Mouse (Mus musculus) adrenal gland (tissue): Measurements from ENCODE around the gene Cdh24.
"Not testable (repeated sequence)": the region's sequence is repeated elsewhere in the genome, so short reads cannot be mapped to it uniquely, and the experiment has no call there.

Source experiments
- intact Hi-C: fragments of 180-260 bp; cut with DNase I; formaldehyde crosslinking; loops from one replicate; pipeline ENCODE4 v1.15.1; 2025

The Cdh24 gene

GRCm38 (mm10) chr14:54644294-54644693, 3.1 kb upstream of the Cdh24 start:
- intact Hi-C loops = loop anchor here (5.0 kb wide), 1 partner anchor 77 kb away; no protein-coding TSS in a partner anchor

DNA sequence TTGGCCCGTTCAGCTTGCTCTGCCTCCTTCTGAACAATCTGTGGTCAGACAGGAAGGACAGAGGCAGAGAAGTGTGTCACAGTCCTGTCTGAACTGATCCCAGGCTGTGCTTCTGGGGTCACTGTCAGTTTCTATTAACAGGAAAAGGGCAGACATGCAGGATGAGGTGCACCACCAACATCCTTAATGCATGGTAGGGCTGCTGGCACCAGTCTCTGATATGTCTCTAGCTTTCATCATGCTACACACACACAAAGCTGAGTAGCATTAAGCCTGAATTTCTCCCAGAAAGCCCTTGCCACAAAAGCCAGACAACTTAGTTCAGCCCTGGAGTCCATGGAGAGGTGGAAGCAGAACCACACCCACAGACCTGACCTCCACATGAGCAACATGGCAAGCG, 1.8 kb upstream of the Cdh24 start:
- intact Hi-C loops = loop anchor here (2.0 to 5.0 kb wide), 2 partner anchors 32 to 76 kb away; no protein-coding TSS in a partner anchor

- intact Hi-C loops = loop anchor here (2.0 to 5.0 kb wide), 2 partner anchors 32 to 75 kb away; no protein-coding TSS in a partner anchor
Observed at GRCm38 (mm10) chr14:54642224-54642944, 1.2 kb upstream of the Cdh24 start.

DNA sequence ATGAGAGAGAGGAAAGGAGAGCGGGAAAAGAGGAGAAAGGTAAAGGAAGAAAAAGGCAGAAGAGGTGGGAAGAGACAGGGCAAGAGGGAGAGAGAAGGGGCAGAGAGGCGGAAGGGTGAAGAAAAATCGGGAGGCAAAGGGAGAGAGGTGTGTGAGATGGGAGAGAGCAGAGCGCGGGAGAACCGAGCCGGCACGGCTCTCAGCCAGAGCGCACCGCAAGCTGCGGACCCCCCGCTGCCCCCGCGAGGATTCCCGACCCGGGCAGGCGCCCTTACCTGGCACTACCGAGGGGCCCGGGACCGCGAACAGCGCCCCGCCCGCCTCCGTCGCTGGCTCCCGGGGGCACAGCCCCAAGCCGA, 239 bp downstream of the Cdh24 start, which contains the start of gene Gm17606:
Gene Gm17606 (plus strand): TSS at position 7 of the 359 bp plus-strand sequence.
- intact Hi-C loops = loop anchor here (5.0 kb wide), 1 partner anchor 74 kb away; no protein-coding TSS in a partner anchor

- intact Hi-C loops = loop anchor here (5.0 kb wide), 1 partner anchor 73 kb away; no protein-coding TSS in a partner anchor
Observed at GRCm38 (mm10) chr14:54640121-54640520, 1.0 kb downstream of the Cdh24 start.

- intact Hi-C loops = no loop called here
Observed at GRCm38 (mm10) chr14:54638210-54638609, 3.0 kb downstream of the Cdh24 start.

GRCm38 (mm10) chr14:54636954-54637353, 4.2 kb downstream of the Cdh24 start:
- intact Hi-C loops = no loop called here

DNA sequence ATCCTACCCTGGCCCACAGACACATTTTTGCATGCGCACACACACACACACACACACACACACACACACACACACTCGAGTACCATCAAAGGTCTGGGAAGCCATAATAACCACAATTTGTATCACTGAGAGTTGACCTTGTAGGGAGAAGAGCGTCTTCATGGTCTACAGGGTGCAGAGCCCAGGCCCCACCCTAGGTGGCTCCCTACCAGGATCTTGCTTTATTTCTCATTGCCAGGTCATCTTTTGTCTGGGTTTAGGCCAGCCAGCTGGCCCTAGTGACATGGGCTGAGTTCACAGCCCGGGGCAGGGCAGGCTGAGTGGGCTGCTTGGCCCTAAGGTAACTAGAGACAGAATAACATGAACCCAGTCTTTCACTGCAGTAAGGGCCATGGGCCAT, 7.0 kb downstream of the Cdh24 start:
- intact Hi-C loops = no loop called here

- intact Hi-C loops = no loop called here
Observed at GRCm38 (mm10) chr14:54632252-54632651, 8.9 kb downstream of the Cdh24 start.

DNA sequence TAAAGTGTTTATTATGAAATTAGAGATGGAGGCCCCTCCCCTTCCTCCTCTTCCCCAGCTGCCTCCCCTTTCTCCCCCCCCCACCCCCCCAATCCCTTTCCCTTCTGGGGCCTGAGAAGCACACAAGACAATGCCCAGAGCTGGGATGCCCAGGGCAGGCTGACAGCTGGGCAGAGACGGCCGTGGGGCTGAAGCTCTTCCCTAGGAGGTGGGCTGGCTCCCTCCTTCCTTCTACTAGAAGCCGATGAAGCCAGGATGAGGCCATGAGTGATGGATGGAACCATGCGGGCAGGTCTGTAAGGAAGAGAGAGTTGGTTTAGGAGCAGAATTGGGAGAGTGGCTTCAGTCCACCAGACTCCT, 9.9 kb downstream of the Cdh24 start:
- intact Hi-C loops = no loop called here

DNA sequence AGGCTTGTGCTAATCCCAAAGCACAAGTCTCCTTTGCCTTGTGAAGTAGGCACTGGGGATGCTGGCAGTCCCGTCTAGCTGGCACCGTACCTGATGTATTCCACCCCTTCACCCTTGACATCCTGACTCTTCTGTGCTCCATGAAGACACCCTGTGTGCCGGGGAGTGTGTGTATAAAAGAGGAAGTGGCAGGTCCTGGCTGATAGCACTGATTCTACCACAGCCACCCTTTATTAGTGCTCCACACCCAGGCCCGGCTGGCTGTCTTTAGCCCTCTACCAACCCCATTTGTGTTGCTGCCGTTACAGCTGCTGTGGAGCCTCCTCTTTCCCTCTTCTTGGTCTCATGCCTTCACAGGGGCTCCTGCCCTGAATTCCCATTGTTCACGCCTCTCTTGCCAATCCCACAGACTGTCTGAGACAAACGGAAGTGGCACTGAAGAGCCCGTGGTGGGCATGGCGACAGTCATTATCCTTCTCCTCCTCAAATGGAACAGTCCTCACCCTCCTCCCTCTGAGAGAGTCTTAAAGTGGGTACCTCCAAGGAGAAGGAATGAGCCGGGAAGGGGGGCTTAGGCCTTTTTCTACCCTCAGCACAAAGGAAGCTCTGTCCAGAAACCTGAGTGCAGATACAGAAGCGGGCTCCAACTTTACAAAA, 10.5 kb downstream of the Cdh24 start:
- intact Hi-C loops = no loop called here

GRCm38 (mm10) chr14:54629797-54630196, 11.4 kb downstream of the Cdh24 start:
- intact Hi-C loops = no loop called here

DNA sequence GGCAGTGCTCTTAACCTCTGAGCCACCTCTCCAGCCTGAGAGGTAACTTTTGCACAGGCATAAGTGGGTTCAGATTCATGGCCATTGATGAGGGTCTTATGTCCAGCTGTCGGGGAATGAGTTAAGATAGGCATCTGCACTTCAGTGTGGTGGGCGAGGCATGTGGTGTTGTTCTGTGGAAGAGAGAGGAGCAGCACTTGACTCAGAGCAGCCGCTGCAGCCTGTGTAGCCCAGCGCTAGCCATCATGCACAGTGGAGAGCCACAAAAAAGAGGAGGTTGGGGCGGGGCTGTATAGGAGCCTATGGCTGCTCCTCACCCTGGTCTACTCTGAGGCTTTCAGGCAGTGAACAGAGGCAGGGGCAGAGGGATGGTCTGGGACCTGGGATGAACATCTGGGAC, 13.1 kb downstream of the Cdh24 start:
- intact Hi-C loops = no loop called here

DNA sequence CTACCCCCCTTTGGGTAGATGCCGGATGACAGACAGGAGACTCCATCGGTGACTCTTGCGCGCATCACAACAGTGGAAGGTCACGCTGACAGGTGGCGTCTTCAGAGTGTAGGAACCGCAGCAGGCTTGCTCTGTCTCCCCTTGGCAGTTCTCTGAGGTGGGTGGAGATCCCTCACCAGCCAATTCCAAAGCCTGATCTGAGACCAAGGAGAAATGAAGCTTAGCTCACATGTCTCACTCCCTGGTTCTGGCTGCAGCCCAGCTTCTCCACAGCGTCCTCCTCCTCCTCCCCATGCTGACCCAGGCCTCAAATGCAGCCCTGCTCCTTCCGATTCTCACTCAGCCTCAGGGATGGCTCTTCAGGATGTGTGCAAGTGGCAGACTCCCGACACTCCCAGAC, 16.2 kb downstream of the Cdh24 start:
- intact Hi-C loops = no loop called here

DNA sequence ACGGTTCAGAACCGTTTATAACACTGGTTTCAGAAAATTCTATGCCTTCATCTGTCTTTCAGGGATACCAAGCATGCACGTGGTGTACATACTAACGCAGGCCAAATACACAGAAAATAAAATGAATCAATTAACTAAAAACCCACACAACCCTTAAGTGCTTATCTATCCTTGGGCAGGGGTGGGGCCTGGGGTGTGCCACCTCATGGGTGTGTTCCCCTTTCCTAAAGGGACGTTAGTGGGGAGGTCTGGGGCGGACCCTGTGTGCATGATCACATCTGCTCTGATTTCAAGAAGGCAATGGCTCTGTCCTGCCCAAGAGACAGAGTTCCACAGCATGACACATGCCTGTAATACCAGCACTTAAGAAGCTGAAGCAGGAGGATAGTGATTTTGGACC, 17.8 kb downstream of the Cdh24 start:
- intact Hi-C loops = no loop called here

GRCm38 (mm10) chr14:54621133-54621532, 20.0 kb downstream of the Cdh24 start, which contains the start of gene Psmb11:
TSS of gene Psmb11 (plus strand) at chr14:54621433.
- intact Hi-C loops = no loop called here

DNA sequence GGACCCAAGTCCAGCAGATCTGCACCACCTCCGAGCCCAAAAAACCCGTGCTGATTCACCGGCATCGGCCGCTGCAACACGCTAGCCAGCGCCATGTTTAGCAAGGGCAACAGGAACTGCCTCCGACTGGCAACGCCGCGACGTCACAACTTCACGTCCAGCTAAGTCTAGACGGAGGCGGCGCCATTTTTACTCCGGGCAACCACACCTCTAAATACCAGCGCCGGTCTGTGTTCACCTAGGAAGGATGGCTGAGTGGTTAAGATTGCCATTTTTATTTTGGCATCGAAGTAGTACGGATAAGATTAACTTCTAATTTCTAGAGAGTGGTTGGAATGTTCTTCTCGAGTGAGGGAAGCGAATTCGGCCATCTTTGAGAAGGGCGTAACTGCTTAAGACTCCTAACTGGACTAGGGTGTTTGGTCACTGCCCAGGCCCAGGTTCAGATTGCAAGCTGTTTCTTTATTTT, 23.2 kb downstream of the Cdh24 start, which contains the start of gene Psmb5:
Gene Psmb5 (minus strand): TSS at position 126 of the 469 bp plus-strand sequence.
- intact Hi-C loops = no loop called here

- intact Hi-C loops = no loop called here
Observed at GRCm38 (mm10) chr14:54617152-54617896, 23.8 kb downstream of the Cdh24 start.

- intact Hi-C loops = no loop called here
Observed at GRCm38 (mm10) chr14:54616226-54616825, 24.8 kb downstream of the Cdh24 start.

DNA sequence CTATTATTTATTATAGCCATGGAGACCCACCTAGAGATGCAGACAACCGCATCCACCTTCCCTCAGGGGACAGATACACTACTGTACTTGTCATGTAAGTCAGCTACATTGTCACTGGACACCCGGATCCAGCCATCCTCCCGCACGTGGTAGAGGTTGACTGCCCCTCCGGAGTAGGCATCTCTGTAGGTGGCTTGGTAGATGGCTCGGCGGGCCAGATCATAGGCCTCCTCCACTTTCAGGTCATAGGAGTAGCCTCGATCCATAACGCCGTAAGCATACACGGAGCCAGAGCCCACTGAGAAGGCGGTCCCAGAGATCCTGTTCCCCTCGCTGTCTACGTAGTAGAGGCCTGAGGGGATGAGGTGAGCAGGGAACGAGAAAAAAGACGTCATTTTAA, 27.0 kb downstream of the Cdh24 start:
- intact Hi-C loops = not testable (repeated sequence)

DNA sequence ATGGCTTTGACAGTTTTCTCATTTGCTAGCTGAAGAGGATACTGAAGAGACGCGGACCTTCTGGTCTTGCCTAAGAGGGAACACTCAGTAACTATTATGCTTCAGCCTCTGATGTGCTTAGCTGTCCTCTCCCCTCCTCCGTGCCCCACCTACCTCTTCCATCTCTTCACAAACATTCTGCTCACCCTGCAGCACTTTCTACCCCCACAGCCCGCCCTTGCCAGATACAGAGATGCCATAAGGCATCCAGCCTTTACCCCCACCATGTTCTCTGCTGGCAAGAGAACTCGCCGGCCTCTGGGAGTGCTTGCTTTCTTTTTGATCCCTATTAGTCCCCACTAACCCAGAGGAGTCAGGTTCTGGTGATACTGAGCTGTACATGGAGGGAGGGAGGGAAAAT, 30.5 kb downstream of the Cdh24 start:
- intact Hi-C loops = loop anchor here (2.0 kb wide), 1 partner anchor 32 kb away; no protein-coding TSS in a partner anchor
